Mouse (Mus musculus) heart, postnatal 10 days (tissue): ENCODE results near the gene Gm48552. TPM values are rescaled to one million over a fixed set of nuclear protein-coding genes. Genes with fewer than 3 reads are reported as not detected.
A peak's percentile ranks its signal among the peaks of the same experiment; 100 is the strongest.

ENCODE experiments used
- DNase-seq, 2 experiments: peaks; one replicate each; pipeline ENCODE4 v3.0.0; 2021
- intact Hi-C: fragments of 180-260 bp; cut with DNase I; formaldehyde crosslinking; loops from one replicate; pipeline ENCODE4 v1.15.1; 2025
- total RNA-seq, 2 experiments: library from RNA; stranded (reverse); gene quantifications; 2 replicates each; pipeline ENCODE4 v1.2.3; 2021

The Gm48552 gene
- total RNA-seq, 2 experiments from 2014 or later = 0.77 to 0.98 TPM

- DNase-seq = no peak
- intact Hi-C loops = loop anchor here (2.0 kb wide), 1 partner anchor 18 kb away; no protein-coding TSS in a partner anchor
Observed at GRCm38 (mm10) chr10:81358841-81359240, 30.0 kb upstream of the Gm48552 start.

- DNase-seq = no peak
- intact Hi-C loops = no loop called here
Observed at GRCm38 (mm10) chr10:81360721-81361120, 28.1 kb upstream of the Gm48552 start.

GRCm38 (mm10) chr10:81362336-81362949 lies 26.4 kb upstream of the Gm48552 start:
- intact Hi-C loops = no loop called here
- no peak for DNase-seq

GRCm38 (mm10) chr10:81363436-81364346 lies 25.1 kb upstream of the Gm48552 start:
- DNase-seq = peak; percentile 75 to 76
- intact Hi-C loops = no loop called here

GRCm38 (mm10) chr10:81364666-81365065 lies 24.1 kb upstream of the Gm48552 start:
- intact Hi-C loops = no loop called here
- peak; percentile 56 to 63 for DNase-seq

GRCm38 (mm10) chr10:81365073-81365472 lies 23.7 kb upstream of the Gm48552 start:
- no peak for DNase-seq
- intact Hi-C loops = no loop called here

GRCm38 (mm10) chr10:81365672-81366476 lies 22.9 kb upstream of the Gm48552 start, which contains the start of gene 4930404N11Rik:
4930404N11Rik (minus strand) TSS chr10:81365816.
- no peak for DNase-seq
- intact Hi-C loops = no loop called here

- no peak for DNase-seq
- intact Hi-C loops = no loop called here
Observed at GRCm38 (mm10) chr10:81366477-81367206, 22.2 kb upstream of the Gm48552 start.

- intact Hi-C loops = no loop called here
- no peak for DNase-seq
Observed at GRCm38 (mm10) chr10:81367207-81367495, 21.7 kb upstream of the Gm48552 start.

- DNase-seq = no peak
- intact Hi-C loops = no loop called here
Observed at GRCm38 (mm10) chr10:81375322-81375721, 13.5 kb upstream of the Gm48552 start.

GRCm38 (mm10) chr10:81376561-81377361 lies 12.0 kb upstream of the Gm48552 start:
- intact Hi-C loops = loop anchor here (2.0 kb wide), 1 partner anchor 18 kb away; no protein-coding TSS in a partner anchor
- DNase-seq = no peak

- intact Hi-C loops = loop anchor here (2.0 kb wide), 1 partner anchor 19 kb away; no protein-coding TSS in a partner anchor
- no peak for DNase-seq
Observed at GRCm38 (mm10) chr10:81377362-81377664, 11.5 kb upstream of the Gm48552 start.

- intact Hi-C loops = loop anchor here (2.0 kb wide), 1 partner anchor 19 kb away; no protein-coding TSS in a partner anchor
- DNase-seq = peak in 1 of 2 experiments; percentile 34
Observed at GRCm38 (mm10) chr10:81377793-81378552, 10.8 kb upstream of the Gm48552 start, which contains the start of gene Fzr1. Fzr1 (minus strand) TSS chr10:81378516.

- DNase-seq = peak; percentile 100
- intact Hi-C loops = no loop called here
Observed at GRCm38 (mm10) chr10:81378553-81379182, 10.1 kb upstream of the Gm48552 start.

GRCm38 (mm10) chr10:81379183-81379553 lies 9.6 kb upstream of the Gm48552 start:
- DNase-seq = no peak
- intact Hi-C loops = no loop called here

- intact Hi-C loops = no loop called here
- DNase-seq = no peak
Observed at GRCm38 (mm10) chr10:81379809-81380378, 8.9 kb upstream of the Gm48552 start.

GRCm38 (mm10) chr10:81382039-81382438 lies 6.8 kb upstream of the Gm48552 start:
- intact Hi-C loops = no loop called here
- DNase-seq = peak in 1 of 2 experiments; percentile 23
